Mouse (Mus musculus): ENCODE measurements around the gene Trpm7. TPM values are rescaled to one million over a fixed set of nuclear protein-coding genes. Genes with fewer than 3 reads are reported as not detected.

Trpm7 gene
- 42.0 and 46.8 TPM in 2 replicates for polyA plus RNA-seq (2012; rRNA removed)

GRCm38 (mm10) chr2:126875871-126876796, at the start of gene Trpm7:
Gene Trpm7, minus strand, starts transcription at chr2:126876230.

GRCm38 (mm10) chr2:126783370-126783769, 92.7 kb downstream of the Trpm7 start, which contains the start of gene Usp50:
Gene Usp50, minus strand, starts transcription at chr2:126783470.

Other genes starting within 250 kb of the Trpm7 start
- 35.1 TPM in 2 replicates for gene Gabpb1, start 199.9 kb downstream of the Trpm7 start, polyA plus RNA-seq (2012; rRNA removed)
- gene Usp8, start 168.9 kb downstream of the Trpm7 start, polyA plus RNA-seq (2012; rRNA removed) = 27.1 and 30.2 TPM in 2 replicates
- gene Usp50, start 92.8 kb downstream of the Trpm7 start, polyA plus RNA-seq (2012; rRNA removed) = 0.98 and 1.3 TPM in 2 replicates
- 30.8 and 31.7 TPM in 2 replicates for gene Sppl2a, start 57.0 kb upstream of the Trpm7 start, polyA plus RNA-seq (2012; rRNA removed)
- gene Ap4e1, start 132.5 kb upstream of the Trpm7 start, polyA plus RNA-seq (2012; rRNA removed) = 10.4 and 11.2 TPM in 2 replicates
- 19.1 and 20.5 TPM in 2 replicates for gene Blvra, start 194.4 kb upstream of the Trpm7 start, polyA plus RNA-seq (2012; rRNA removed)